ENCODE assay signal across 19 mouse cellular contexts in genomic region chr14:16296816-16297468, GRCm38 (mm10). TPM values are rescaled to one million over a fixed set of nuclear protein-coding genes. Genes with fewer than 3 reads are reported as not detected.
A peak's percentile ranks its signal among the peaks of the same experiment; 100 is the strongest.
DNase-seq lines count a peak whose midpoint lies in the region; ATAC-seq and TF ChIP-seq lines count a peak whose summit lies in the region.
"Had no signal": no experiment of that assay in that cellular context is flagged by ENCODE, and none has a peak within 500 bp of the region (broad histone marks: within the 10 kb centered on the region; RNA-seq: fewer than 3 reads in every experiment).

No protein-coding gene starts in this region.

- DNase-seq in layer of hippocampus, adult 2 months (ENCODE audit: low spot score in 2 of 2): no peak
- no peak for DNase-seq in layer of hippocampus, postnatal 36 days
- no peak for DNase-seq in midbrain, embryonic 14.5 days
- no peak for DNase-seq in midbrain, embryonic 10.5 days (ENCODE audit: low spot score)
- DNase-seq in heart, adult 11 months: no peak
- DNase-seq: cerebellum, adult 9-10 months; kidney, adult 11 months; lung, adult 2 months; thymus, postnatal 14 days had no signal

- H3K27ac ChIP-seq in layer of hippocampus, adult 2 months: peak overlapping the region; percentile 77
- 0 out of 2 replicates have a peak overlapping the region, but pooled peaks have one; percentile 20 for H3K27ac ChIP-seq in midbrain, embryonic 14.5 days (replicated peaks; ENCODE audit: low read depth, low read length)
- H3K27ac ChIP-seq in midbrain, embryonic 10.5 days (replicated peaks): no peak overlapping the region
- H3K27ac ChIP-seq in cortical plate, adult 2 months (ENCODE audit: insufficient read depth, low read length): peak overlapping the region; percentile 89
- H3K27ac ChIP-seq in neural tube, embryonic 15.5 days (replicated peaks): peak overlapping the region; percentile 37; the same call in 1 of the 2 replicates
- H3K27ac ChIP-seq: embryonic facial prominence, embryonic 12.5 days; heart, embryonic 13.5 days; liver, embryonic 12.5 days; stomach, postnatal 0 days had no signal

- TF ChIP-seq POLR2A in cortical plate, adult 2 months (IDR thresholded peaks at IDR 0.05; ENCODE audit: extremely low read depth, insufficient read depth, low read length): no peak

- no peak overlapping the region for H3K9ac ChIP-seq in midbrain, embryonic 14.5 days (replicated peaks; ENCODE audit: low read length)
- H3K9ac ChIP-seq in neural tube, embryonic 15.5 days (replicated peaks): no peak overlapping the region
- H3K9ac ChIP-seq: embryonic facial prominence, embryonic 12.5 days; heart, embryonic 13.5 days; liver, embryonic 12.5 days had no signal

- H3K4me3 ChIP-seq in layer of hippocampus, adult 2 months: no peak overlapping the region
- no peak overlapping the region for H3K4me3 ChIP-seq in midbrain, embryonic 14.5 days (replicated peaks; ENCODE audit: low read depth, low read length)
- no peak overlapping the region for H3K4me3 ChIP-seq in midbrain, embryonic 10.5 days
- no peak overlapping the region for H3K4me3 ChIP-seq in cortical plate, adult 2 months (ENCODE audit: insufficient read depth, low read length)
- no peak overlapping the region for H3K4me3 ChIP-seq in neural tube, embryonic 15.5 days (replicated peaks)
- H3K4me3 ChIP-seq: embryonic facial prominence, embryonic 12.5 days; erythroblast, embryonic 14.5 days; heart, embryonic 13.5 days; liver, embryonic 12.5 days; megakaryocyte, embryonic 14.5 days had no signal

- TF ChIP-seq CTCF in layer of hippocampus, adult 2 months (conservative IDR thresholded peaks at IDR 0.05): no peak
- no peak for TF ChIP-seq CTCF in cortical plate, adult 2 months (IDR thresholded peaks at IDR 0.05; ENCODE audit: extremely low read depth, insufficient read depth, low read length)

- H3K4me1 ChIP-seq in midbrain, embryonic 14.5 days (ENCODE audit: control insufficient read depth, insufficient read depth, low read length): no peaks in the 10 kb centered on the region
- no peaks in the 10 kb centered on the region for H3K4me1 ChIP-seq in midbrain, embryonic 10.5 days
- H3K4me1 ChIP-seq in cortical plate, adult 2 months (ENCODE audit: control insufficient read depth, insufficient read depth, low read length): peaks cover 4% of the 10 kb centered on the region
- H3K4me1 ChIP-seq in neural tube, embryonic 15.5 days: peaks cover 7% of the 10 kb centered on the region; the same call in 1 of the 2 replicates
- H3K4me1 ChIP-seq: embryonic facial prominence, embryonic 12.5 days; heart, embryonic 13.5 days had no signal

- no peak for ATAC-seq in midbrain, embryonic 14.5 days (ENCODE audit: low FRiP score, low TSS enrichment)
- ATAC-seq in neural tube, embryonic 15.5 days (ENCODE audit: low FRiP score): peak; percentile 74
- ATAC-seq: forebrain, embryonic 14.5 days; liver, embryonic 12.5 days; midbrain, embryonic 16.5 days had no signal

- H3K27me3 ChIP-seq in midbrain, embryonic 14.5 days (ENCODE audit: control insufficient read depth, insufficient read depth, low read length): no peaks in the 10 kb centered on the region
- no peaks in the 10 kb centered on the region for H3K27me3 ChIP-seq in midbrain, embryonic 10.5 days (ENCODE audit: low read depth, poor library complexity, severe bottlenecking)
- H3K27me3 ChIP-seq in neural tube, embryonic 15.5 days (replicated peaks): no peaks in the 10 kb centered on the region
- H3K27me3 ChIP-seq: embryonic facial prominence, embryonic 12.5 days; heart, embryonic 13.5 days; liver, embryonic 12.5 days; megakaryocyte, embryonic 14.5 days had no signal

- H3K9me3 ChIP-seq in midbrain, embryonic 14.5 days (ENCODE audit: control insufficient read depth, low read length): no peaks in the 10 kb centered on the region
- H3K9me3 ChIP-seq in midbrain, embryonic 10.5 days (replicated peaks): no peaks in the 10 kb centered on the region
- H3K9me3 ChIP-seq in neural tube, embryonic 15.5 days (replicated peaks): no peaks in the 10 kb centered on the region
- H3K9me3 ChIP-seq: embryonic facial prominence, embryonic 12.5 days; heart, embryonic 13.5 days; liver, embryonic 12.5 days; megakaryocyte, embryonic 14.5 days had no signal

- WGBS in midbrain, embryonic 14.5 days: 78% methylated on average over 2 of the region's 2 CpGs
- WGBS in midbrain, embryonic 10.5 days: 93% methylated on average over 2 of the region's 2 CpGs
- 37% methylated on average over 2 of the region's 2 CpGs for WGBS in neural tube, embryonic 15.5 days

- H3K36me3 ChIP-seq in midbrain, embryonic 14.5 days (ENCODE audit: control insufficient read depth, insufficient read depth, low read length): peaks cover 5% of the 10 kb centered on the region; the same call in 1 of the 2 replicates
- H3K36me3 ChIP-seq in midbrain, embryonic 10.5 days: no peaks in the 10 kb centered on the region
- peaks cover 5% of the 10 kb centered on the region; the same call in 1 of the 2 replicates for H3K36me3 ChIP-seq in neural tube, embryonic 15.5 days

- H3K4me2 ChIP-seq in midbrain, embryonic 14.5 days (ENCODE audit: low read length): no peak overlapping the region
- H3K4me2 ChIP-seq in neural tube, embryonic 15.5 days: no peak overlapping the region
- H3K4me2 ChIP-seq: embryonic facial prominence, embryonic 12.5 days; heart, embryonic 13.5 days; liver, embryonic 12.5 days had no signal

RNA-seq across cellular contexts. Expression of gene Oxsm, which starts 47.3 kb away (rescaled TPM):
- total RNA-seq in layer of hippocampus, adult 2 months (2021): 10 to 100 TPM in 1 of 2 experiments, 1 to 10 TPM in 1; 9.3 to 10.1 TPM
- total RNA-seq in layer of hippocampus, postnatal 36 days (2021): 1 to 10 TPM; 9.6 to 10.0 TPM
- 1.3 TPM in 2 replicates for polyA plus RNA-seq in midbrain, embryonic 14.5 days (2014; fragmentation: Nextera tagmentation; extraction: Ambion mirVana)
- polyA plus RNA-seq in midbrain, embryonic 10.5 days (2016; fragmentation: Nextera tagmentation; extraction: Ambion mirVana): 1.7 and 1.9 TPM in 2 replicates
- 6.0 and 6.1 TPM in 2 replicates for polyA plus RNA-seq in cortical plate, adult 2 months (2012; rRNA removed)
- polyA plus RNA-seq in neural tube, embryonic 15.5 days (2015; fragmentation: Nextera tagmentation; extraction: Ambion mirVana): 2.0 and 2.2 TPM in 2 replicates

RNA-seq across cellular contexts. Expression of gene Ngly1, which starts 47.9 kb away (rescaled TPM):
- 10 to 100 TPM; 27.5 to 28.6 TPM for total RNA-seq in layer of hippocampus, adult 2 months (2021)
- 10 to 100 TPM; 30.0 to 36.1 TPM for total RNA-seq in layer of hippocampus, postnatal 36 days (2021)
- 22.8 and 28.8 TPM in 2 replicates for polyA plus RNA-seq in midbrain, embryonic 14.5 days (2014; fragmentation: Nextera tagmentation; extraction: Ambion mirVana)
- polyA plus RNA-seq in midbrain, embryonic 10.5 days (2016; fragmentation: Nextera tagmentation; extraction: Ambion mirVana): 14.3 and 18.5 TPM in 2 replicates
- polyA plus RNA-seq in cortical plate, adult 2 months (2012; rRNA removed): 17.3 and 17.5 TPM in 2 replicates
- polyA plus RNA-seq in neural tube, embryonic 15.5 days (2015; fragmentation: Nextera tagmentation; extraction: Ambion mirVana): 27.1 and 32.7 TPM in 2 replicates
